Mouse (Mus musculus) B cell, adult (primary cell): ENCODE results near the gene Shank1. TPM values are rescaled to one million over a fixed set of nuclear protein-coding genes. Genes with fewer than 3 reads are reported as not detected.

Experiments used
- total RNA-seq: library from RNA; stranded (reverse); gene quantifications from 4 replicates; pipeline ENCODE4 v1.2.4, GENCODE M21; 2023; ENCODE audit not compliant: inconsistent age

The Shank1 gene
- 29.6 to 39.7 TPM (median 36.1 TPM) in 4 replicates for total RNA-seq

DNA sequence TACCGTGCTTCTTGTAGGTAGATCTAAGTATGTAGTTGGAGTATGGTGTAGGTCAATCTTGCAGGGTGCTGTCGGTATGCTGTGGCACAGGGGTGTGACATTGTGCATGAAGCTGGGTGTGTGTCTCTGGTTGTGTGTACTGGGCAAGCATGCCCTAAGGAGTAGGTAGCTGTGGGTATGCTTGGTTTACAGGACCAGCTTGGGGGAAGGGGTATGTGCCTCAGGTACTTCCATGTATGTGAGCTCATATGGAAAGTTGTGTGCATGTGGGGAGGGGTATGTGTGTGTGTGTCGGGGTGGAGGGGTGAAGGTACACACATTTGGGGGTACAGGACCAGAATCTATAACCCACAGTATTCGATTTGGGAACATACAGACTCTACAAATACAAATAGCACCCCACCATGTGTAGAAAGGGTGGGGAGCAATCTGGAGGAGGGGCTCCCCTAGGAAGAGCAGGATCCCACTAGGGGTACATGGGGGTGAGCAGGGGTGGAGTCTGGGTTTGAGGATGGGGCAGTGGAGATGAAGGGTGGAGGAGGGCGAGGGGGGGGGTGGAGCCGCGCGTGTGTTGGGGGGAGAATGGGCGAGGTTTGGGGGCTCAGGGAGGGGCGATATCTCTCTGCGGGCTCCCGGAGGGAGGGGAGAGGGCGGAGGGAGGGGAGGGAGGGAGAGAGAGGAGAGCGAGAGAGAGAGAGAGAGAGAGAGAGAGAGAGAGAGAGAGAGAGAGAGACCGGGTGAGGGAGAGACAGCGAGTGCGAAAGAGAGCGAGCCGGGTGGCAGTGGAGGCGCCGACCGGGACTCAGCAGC is at the start of gene Shank1:
Gene Shank1 (plus strand): TSS at position 779 of the 810 bp plus-strand sequence.

DNA sequence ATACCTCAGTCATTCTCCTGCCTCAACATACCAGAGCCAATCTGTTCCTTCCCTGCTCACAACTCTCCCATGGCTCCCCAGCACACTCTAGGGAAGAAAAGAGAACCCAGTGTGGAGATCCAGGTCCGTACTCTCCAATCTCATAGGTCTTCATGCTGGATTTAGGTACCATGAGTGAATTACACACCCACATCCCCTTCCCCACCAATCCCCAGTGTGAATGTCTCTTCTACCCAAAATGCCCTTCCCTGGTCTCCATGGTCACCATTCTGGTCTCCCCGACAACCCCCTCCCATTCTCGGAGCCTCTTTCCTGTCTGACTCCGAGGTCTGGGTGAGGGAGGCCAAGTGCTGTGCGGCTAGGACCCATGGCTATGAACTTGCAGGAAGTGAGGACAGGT is 48.9 kb upstream of the Shank1 start, which contains the start of gene Gm15517:
Gene Gm15517 (plus strand): TSS at position 301 of the 400 bp plus-strand sequence.

GRCm38 (mm10) chr7:44306516-44307240 is 3.4 kb upstream of the Shank1 start, which contains the start of gene Clec11a:
TSS of gene Clec11a (minus strand) at chr7:44306902.

DNA sequence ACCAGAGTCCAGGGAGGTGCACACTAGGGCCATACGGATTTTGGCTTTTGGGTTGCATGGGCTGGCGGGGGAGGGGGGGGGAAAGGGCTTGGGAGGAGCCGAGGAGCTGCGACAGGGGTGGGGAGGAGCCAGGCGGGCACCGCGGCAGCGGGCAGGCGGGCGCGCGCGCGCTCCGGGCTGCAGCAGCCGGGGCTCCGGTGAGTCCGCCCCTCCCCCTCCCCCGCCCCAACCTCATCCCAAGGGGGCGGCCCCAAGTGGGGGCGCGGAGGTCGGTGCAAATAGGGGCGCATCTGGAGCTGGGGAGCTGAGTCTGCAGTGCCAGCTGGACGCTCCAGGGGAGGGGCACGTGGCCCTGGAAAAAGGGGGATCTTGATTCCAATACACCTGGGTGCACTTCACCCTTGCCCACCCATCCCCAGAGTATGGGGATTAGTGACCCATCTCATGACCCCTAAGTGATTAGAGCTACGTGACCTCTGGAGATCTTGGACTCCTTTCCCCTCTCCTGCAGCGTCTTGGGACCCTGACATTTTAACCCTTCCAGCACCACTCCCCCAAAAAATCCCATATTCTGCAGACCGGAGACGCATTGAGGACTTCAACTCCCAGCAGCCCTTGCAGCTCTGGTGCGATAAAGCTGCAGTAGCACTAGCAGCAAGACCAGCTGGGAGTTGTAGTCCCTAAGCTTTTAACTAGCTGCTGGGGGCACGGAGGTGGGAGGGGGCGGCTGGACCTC is 74.1 kb downstream of the Shank1 start, which contains the start of gene Syt3:
Gene Syt3 (plus strand): TSS at position 123 of the 736 bp plus-strand sequence.

GRCm38 (mm10) chr7:44385720-44386119 is 75.7 kb downstream of the Shank1 start, which contains the start of gene 1700008O03Rik:
TSS of gene 1700008O03Rik (minus strand) at chr7:44385820.

Other genes starting within 250 kb of the Shank1 start
- not detected in 4 replicates for gene Klk1b21, start 207.9 kb upstream of the Shank1 start, total RNA-seq
- not detected in 4 replicates for gene Klk1b22, start 197.6 kb upstream of the Shank1 start, total RNA-seq
- gene Klk1b16, start 173.5 kb upstream of the Shank1 start, total RNA-seq, result not detected in 4 replicates
- not detected in 4 replicates for gene Klk1b24, start 122.0 kb upstream of the Shank1 start, total RNA-seq
- not detected in 4 replicates for gene Klk1b3, start 112.1 kb upstream of the Shank1 start, total RNA-seq
- not detected in 4 replicates for gene Klk1b4, start 102.8 kb upstream of the Shank1 start, total RNA-seq
- not detected in 4 replicates for gene Klk1b5, start 94.3 kb upstream of the Shank1 start, total RNA-seq
- not detected in 4 replicates for gene Klk1, start 84.9 kb upstream of the Shank1 start, total RNA-seq
- gene Gm36864, start 74.1 kb upstream of the Shank1 start, total RNA-seq, result not detected in 4 replicates
- gene 1700028J19Rik, start 63.6 kb upstream of the Shank1 start, total RNA-seq, result 0.87 to 1.9 TPM (median 1.5 TPM) in 4 replicates
- gene 2410002F23Rik, start 63.5 kb upstream of the Shank1 start, total RNA-seq, result 153 to 193 TPM (median 178 TPM) in 4 replicates
- not detected in 4 replicates for gene Acp4, start 52.9 kb upstream of the Shank1 start, total RNA-seq
- not detected in 4 replicates for gene Gm15517, start 48.8 kb upstream of the Shank1 start, total RNA-seq
- gene Clec11a, start 3.4 kb upstream of the Shank1 start, total RNA-seq, result 1.00 to 2.5 TPM (median 1.2 TPM) in 4 replicates
- gene Syt3, start 73.8 kb downstream of the Shank1 start, total RNA-seq, result not detected in 4 replicates
- not detected in 4 replicates for gene 1700008O03Rik, start 75.6 kb downstream of the Shank1 start, total RNA-seq
- gene Lrrc4b, start 118.8 kb downstream of the Shank1 start, total RNA-seq, result not detected in 4 replicates
- not detected in 4 replicates for gene Aspdh, start 155.1 kb downstream of the Shank1 start, total RNA-seq
- 64.3 to 78.1 TPM (median 67.9 TPM) in 4 replicates for gene Josd2, start 157.7 kb downstream of the Shank1 start, total RNA-seq
- gene Emc10, start 186.3 kb downstream of the Shank1 start, total RNA-seq, result 69.5 to 76.6 TPM (median 74.0 TPM) in 4 replicates
- gene Fam71e1, start 186.3 kb downstream of the Shank1 start, total RNA-seq, result 8.6 to 15.4 TPM (median 11.1 TPM) in 4 replicates
- gene Mybpc2, start 214.4 kb downstream of the Shank1 start, total RNA-seq, result 14.9 to 16.7 TPM (median 15.5 TPM) in 4 replicates
- 495 to 541 TPM (median 519 TPM) in 4 replicates for gene Spib, start 221.8 kb downstream of the Shank1 start, total RNA-seq
- 150 to 170 TPM (median 155 TPM) in 4 replicates for gene Pold1, start 238.6 kb downstream of the Shank1 start, total RNA-seq
- gene Nr1h2, start 243.7 kb downstream of the Shank1 start, total RNA-seq, result 363 to 416 TPM (median 382 TPM) in 4 replicates